Mouse (Mus musculus) 3T3-L1 (cell line): ENCODE results near the gene H2-Q2.
"Not testable (repeated sequence)": the region's sequence is repeated elsewhere in the genome, so short reads cannot be mapped to it uniquely, and the experiment has no call there.

Experiments
- DNase-seq: peaks from one replicate; pipeline ENCODE4 v3.0.0-alpha.2; 2015; ENCODE audit warnings: low read depth, low spot score

H2-Q2 gene

GRCm38 (mm10) chr17:35359470-35359862 is 17.4 kb downstream of the H2-Q2 start:
- DNase-seq: no peak

GRCm38 (mm10) chr17:35379369-35379728 is 37.3 kb downstream of the H2-Q2 start, which contains the start of gene H2-Q4:
TSS of gene H2-Q4 (plus strand) at chr17:35379617.
- peak; percentile 69 for DNase-seq

- DNase-seq: no peak
Observed at GRCm38 (mm10) chr17:35379729-35380451, 37.8 kb downstream of the H2-Q2 start.

- not testable (repeated sequence) for DNase-seq
Observed at GRCm38 (mm10) chr17:35389796-35390195, 47.8 kb downstream of the H2-Q2 start.

GRCm38 (mm10) chr17:35392671-35393070 is 50.6 kb downstream of the H2-Q2 start:
- DNase-seq: not testable (repeated sequence)

GRCm38 (mm10) chr17:35393864-35394800 is 52.1 kb downstream of the H2-Q2 start:
- not testable (repeated sequence) for DNase-seq
